Mouse (Mus musculus) hindbrain, embryonic 15.5 days (tissue): ENCODE results near the gene Irgq. TPM values are rescaled to one million over a fixed set of nuclear protein-coding genes. Genes with fewer than 3 reads are reported as not detected.

ENCODE experiments used
- ATAC-seq: fragments of 200-750 bp; cut with Nextera tagmentation; 2 replicates; pipeline ENCODE4 v1.8.0; 2017; ENCODE audit warnings: low read depth, moderate number of reproducible peaks, moderate TSS enrichment; ENCODE audit not compliant: low FRiP score
- H3K27ac ChIP-seq: fragments of 300-500 bp; sonication (generic); replicated peaks from 2 replicates; pipeline ENCODE4 v1.5.1; 2015; ENCODE audit warnings: mild to moderate bottlenecking, inconsistent platforms
- H3K27me3 ChIP-seq: fragments of 300-500 bp; sonication (generic); 2 replicates; pipeline ENCODE4 v1.6.1; 2015; ENCODE audit warnings: control low read depth, inconsistent platforms
- H3K36me3 ChIP-seq: fragments of 300-500 bp; sonication (generic); 2 replicates; pipeline ENCODE4 v1.6.1; 2015; ENCODE audit warnings: control low read depth, inconsistent platforms
- H3K4me1 ChIP-seq: fragments of 300-500 bp; sonication (generic); replicated peaks from 2 replicates; pipeline ENCODE4 v1.6.1; 2015; ENCODE audit warnings: control low read depth, inconsistent platforms
- H3K4me2 ChIP-seq: fragments of 300-500 bp; sonication (generic); 2 replicates; pipeline ENCODE4 v1.6.1; 2015; ENCODE audit warnings: moderate library complexity, mild to moderate bottlenecking, inconsistent platforms
- H3K4me3 ChIP-seq: fragments of 300-500 bp; sonication (generic); 2 replicates; pipeline ENCODE4 v1.5.1; 2015; ENCODE audit warnings: mild to moderate bottlenecking, inconsistent platforms
- H3K9ac ChIP-seq: fragments of 300-500 bp; sonication (generic); 2 replicates; pipeline ENCODE4 v1.6.1; 2015; ENCODE audit warnings: inconsistent platforms
- H3K9me3 ChIP-seq: fragments of 300-500 bp; sonication (generic); 2 replicates; pipeline ENCODE4 v1.6.1; 2016; ENCODE audit warnings: control low read depth, inconsistent platforms
- WGBS: fragments of 180-500 bp; shearing (Covaris S2); methylation state at CpG from one replicate; pipeline ENCODE4 v1.1.7; 2015; 5-methylcytosine and 5-hydroxymethylcytosine counted together
- polyA plus RNA-seq: library from polyadenylated mRNA; unstranded; fragments of >200 nt; fragmentation: Nextera tagmentation; extraction: Ambion mirVana; gene quantifications from 2 replicates; pipeline ENCODE4 v1.2.1, GENCODE M21; 2015

Irgq gene
- polyA plus RNA-seq, 1 experiment from 2014 or later: 28.7 TPM

DNA sequence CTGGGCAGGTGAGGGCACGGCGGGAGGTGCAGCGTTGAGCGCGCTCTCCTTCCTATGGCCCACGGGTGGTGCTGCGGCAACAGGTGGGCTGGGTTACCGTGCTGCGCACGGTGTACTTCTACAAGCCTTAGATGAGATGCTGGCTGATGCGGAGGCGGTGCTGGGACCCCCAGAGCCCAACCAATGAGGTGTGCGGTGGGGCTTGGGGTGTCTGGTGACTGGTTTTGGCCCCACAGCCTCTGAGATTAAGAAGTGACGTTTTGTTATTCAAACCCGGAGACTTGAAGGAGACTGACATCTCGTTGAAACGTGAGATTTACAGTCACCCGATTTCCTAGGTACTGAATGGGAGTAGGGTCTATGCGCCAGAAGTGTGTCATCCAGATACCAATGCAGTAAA lies 3.8 kb downstream of the Irgq start:
- Histone ChIP-seq H3K4me1 (peaks cover 43% of the 10 kb centered on the region), H3K27ac (no peak overlapping the region), H3K27me3 (no peaks in the 10 kb centered on the region), H3K9me3 (no peaks in the 10 kb centered on the region), H3K4me3 (no peak overlapping the region), H3K9ac (no peak overlapping the region), H3K36me3 (peaks cover 25% of the 10 kb centered on the region), H3K4me2 (peak overlapping the region; percentile 29; the same call in 1 of the 2 replicates)
- 34% methylated on average over 19 of the region's 19 CpGs for WGBS
- no peak for ATAC-seq

DNA sequence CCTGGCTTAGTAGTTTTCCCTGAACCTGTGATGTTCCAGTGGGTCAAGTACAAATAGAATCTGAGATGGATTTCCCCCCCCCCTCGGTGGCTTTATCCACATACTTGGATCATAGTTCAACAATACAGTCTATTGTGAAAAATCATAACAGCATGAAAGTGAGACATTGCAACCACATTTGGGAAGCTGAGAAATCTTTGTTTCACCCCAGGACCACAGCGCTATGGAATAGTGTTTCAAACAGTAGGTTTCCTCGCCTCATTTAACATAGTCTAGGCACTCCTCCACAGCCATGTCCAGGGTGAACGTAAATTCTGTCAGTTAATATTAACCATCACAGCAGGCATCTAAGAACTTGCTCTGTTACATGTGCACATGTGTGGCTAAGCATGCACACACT lies 6.6 kb downstream of the Irgq start:
- no peaks in the 10 kb centered on the region for H3K9me3 ChIP-seq
- H3K27ac ChIP-seq: no peak overlapping the region
- WGBS: 59% methylated on average over 4 of the region's 4 CpGs
- no peak overlapping the region for H3K9ac ChIP-seq
- peaks cover 25% of the 10 kb centered on the region for H3K36me3 ChIP-seq
- H3K27me3 ChIP-seq: no peaks in the 10 kb centered on the region
- peaks cover 28% of the 10 kb centered on the region for H3K4me1 ChIP-seq
- H3K4me3 ChIP-seq: no peak overlapping the region
- H3K4me2 ChIP-seq: no peak overlapping the region
- no peak for ATAC-seq

DNA sequence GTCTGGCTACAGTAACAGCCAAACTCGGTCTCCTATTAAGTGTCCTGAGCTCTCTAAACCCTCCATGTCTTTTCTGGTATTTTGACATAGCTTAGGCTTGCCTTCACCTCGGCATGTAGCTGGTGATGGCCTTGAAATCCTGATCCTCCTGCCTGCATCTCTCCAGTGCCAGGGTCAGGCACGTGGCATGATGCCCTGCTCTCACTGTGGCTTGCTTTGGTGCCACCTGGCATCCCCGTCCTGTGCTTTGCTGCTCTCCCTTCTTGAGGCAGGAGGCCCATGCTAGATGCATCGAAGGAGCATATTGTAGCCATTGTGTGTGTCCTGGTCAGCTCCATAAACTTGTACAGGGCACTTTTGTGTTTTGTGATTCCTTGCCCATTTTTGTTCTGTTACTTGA lies 7.1 kb downstream of the Irgq start:
- no peak overlapping the region for H3K9ac ChIP-seq
- ATAC-seq: no peak
- H3K27ac ChIP-seq: no peak overlapping the region
- no peak overlapping the region for H3K4me3 ChIP-seq
- H3K4me2 ChIP-seq: no peak overlapping the region
- peaks cover 23% of the 10 kb centered on the region for H3K4me1 ChIP-seq
- no peaks in the 10 kb centered on the region for H3K27me3 ChIP-seq
- no peaks in the 10 kb centered on the region for H3K9me3 ChIP-seq
- peaks cover 25% of the 10 kb centered on the region for H3K36me3 ChIP-seq
- WGBS: 79% methylated on average over 5 of the region's 5 CpGs

DNA sequence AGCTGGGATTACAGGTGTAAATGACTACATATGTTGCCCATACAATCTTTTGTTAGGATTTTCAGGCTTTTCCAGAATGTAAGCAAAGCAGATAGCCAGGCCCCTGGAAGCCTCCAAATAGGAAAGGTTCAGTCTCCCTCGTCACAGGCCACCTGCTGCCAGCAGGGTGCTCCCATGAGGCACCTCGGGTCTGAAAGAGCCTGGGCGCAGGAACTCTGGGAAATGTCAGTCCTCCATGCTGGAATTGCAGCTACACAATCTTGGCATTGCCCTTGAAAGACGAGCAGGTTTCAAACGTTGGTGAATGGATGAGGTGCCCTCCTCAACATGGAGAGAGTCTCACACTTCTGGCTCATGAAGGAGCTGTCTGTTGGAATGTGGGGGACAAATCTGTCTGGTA lies 7.7 kb downstream of the Irgq start:
- Histone ChIP-seq H3K4me1 (peaks cover 19% of the 10 kb centered on the region), H3K4me3 (no peak overlapping the region), H3K9ac (no peak overlapping the region), H3K4me2 (no peak overlapping the region), H3K27ac (no peak overlapping the region), H3K27me3 (no peaks in the 10 kb centered on the region), H3K36me3 (peaks cover 25% of the 10 kb centered on the region), H3K9me3 (no peaks in the 10 kb centered on the region)
- WGBS: 32% methylated on average over 5 of the region's 5 CpGs
- ATAC-seq: no peak

DNA sequence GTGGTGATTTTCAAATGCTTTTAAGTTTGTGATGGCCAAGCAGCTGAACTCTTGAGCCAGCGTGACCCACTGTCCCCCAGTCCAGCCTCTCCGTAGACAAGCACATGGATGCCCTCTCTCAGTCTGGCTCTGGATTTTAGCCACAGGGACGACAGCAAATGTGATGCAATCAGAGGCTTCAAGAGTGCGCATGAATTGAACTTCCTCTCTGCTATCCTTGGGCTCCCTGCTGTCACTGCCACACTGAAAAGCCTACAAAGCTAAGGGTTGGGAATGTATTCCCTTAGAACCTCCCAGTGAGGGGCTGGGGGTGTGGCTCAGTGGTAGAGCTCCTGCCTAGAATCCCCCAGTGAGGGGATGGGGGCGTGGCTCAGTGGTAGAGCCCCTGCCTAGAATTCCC lies 8.2 kb downstream of the Irgq start:
- Histone ChIP-seq H3K4me1 (peaks cover 14% of the 10 kb centered on the region), H3K27ac (no peak overlapping the region), H3K4me3 (no peak overlapping the region), H3K9ac (no peak overlapping the region), H3K27me3 (no peaks in the 10 kb centered on the region), H3K36me3 (peaks cover 20% of the 10 kb centered on the region), H3K4me2 (no peak overlapping the region), H3K9me3 (no peaks in the 10 kb centered on the region)
- no peak for ATAC-seq
- WGBS: 77% methylated on average over 5 of the region's 5 CpGs

DNA sequence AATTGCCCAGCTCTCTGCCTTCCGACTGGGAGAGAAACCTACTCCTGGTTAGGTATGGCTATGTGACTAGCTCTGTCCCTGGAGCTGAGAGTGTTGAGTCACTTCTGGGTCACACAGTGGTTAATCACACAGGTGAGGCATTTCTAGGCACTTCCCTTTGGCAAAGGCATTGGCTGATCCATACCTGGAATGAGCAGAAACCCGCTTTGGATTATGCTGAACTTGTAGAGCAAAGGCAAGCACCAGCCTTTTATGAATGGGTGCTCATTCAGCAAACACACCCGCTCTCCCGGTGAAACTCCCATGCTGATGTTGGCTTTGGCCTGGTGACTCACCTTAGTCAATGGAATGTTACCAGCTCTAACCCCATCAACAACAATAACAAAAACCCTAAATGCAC lies 9.2 kb downstream of the Irgq start:
- Histone ChIP-seq H3K4me2 (no peak overlapping the region), H3K27me3 (no peaks in the 10 kb centered on the region), H3K4me3 (no peak overlapping the region), H3K9me3 (no peaks in the 10 kb centered on the region), H3K4me1 (peaks cover 4% of the 10 kb centered on the region), H3K36me3 (peaks cover 12% of the 10 kb centered on the region; the same call in 1 of the 2 replicates), H3K9ac (no peak overlapping the region), H3K27ac (no peak overlapping the region)
- ATAC-seq: no peak
- 94% methylated on average over 4 of the region's 4 CpGs for WGBS

DNA sequence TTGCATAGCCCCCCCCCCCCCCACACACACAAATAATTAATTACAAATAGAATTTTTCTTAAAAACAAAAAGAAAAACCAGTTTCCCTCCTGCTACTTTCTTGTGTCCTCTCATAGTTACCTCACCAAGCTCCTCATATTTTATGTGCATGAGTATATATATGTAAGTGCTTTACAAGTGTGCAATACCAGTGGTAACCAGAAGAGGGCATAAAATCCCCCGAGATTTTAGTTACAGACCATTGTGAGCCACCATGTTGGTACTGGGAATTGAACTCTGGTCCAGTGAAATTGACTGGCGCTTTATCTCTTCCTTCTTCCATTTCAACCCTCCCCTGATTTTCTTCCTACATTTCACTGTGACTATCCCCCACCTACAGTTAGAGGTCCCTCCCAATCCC lies 14.0 kb downstream of the Irgq start:
- H3K27me3 ChIP-seq: no peaks in the 10 kb centered on the region
- no peak overlapping the region for H3K4me3 ChIP-seq
- no peak overlapping the region for H3K9ac ChIP-seq
- no peak overlapping the region for H3K27ac ChIP-seq
- ATAC-seq: no peak
- 0 out of 2 replicates have a peak, but pooled peaks cover 3% of the 10 kb centered on the region for H3K36me3 ChIP-seq
- no peaks in the 10 kb centered on the region for H3K9me3 ChIP-seq
- WGBS: 89% methylated on average over 2 of the region's 2 CpGs
- H3K4me2 ChIP-seq: no peak overlapping the region
- H3K4me1 ChIP-seq: peaks cover 17% of the 10 kb centered on the region

DNA sequence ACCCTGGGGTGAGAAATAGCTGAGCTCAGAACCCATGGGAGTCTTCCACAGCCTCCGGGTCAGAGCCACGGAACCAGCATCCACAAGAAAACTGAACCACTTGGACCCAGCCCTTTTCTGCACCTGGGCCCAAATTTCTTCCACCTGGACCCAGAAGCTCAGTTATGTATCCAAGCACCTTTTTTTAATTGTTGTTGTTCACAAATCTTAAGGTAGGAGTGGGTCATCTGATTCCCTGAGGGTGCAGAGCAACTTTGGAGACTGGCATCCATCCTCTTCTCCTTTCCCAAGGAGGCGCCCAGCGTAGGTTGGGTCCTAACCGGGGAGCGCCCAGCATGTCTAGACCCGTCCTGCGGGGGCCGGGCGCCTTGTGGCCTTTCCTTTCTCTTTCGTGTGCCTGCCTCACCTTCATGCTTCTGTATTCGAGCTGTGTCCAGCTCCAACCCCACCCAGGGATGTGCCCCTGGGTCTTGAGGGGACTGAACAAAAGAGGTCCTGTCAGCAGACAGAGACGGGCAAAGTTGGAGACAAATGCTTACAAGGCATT lies 15.7 kb downstream of the Irgq start, which contains the start of the genes Pinlyp and Xrcc1:
Gene Pinlyp (minus strand): TSS at position 51 of the 547 bp plus-strand sequence.
Gene Xrcc1 (plus strand): TSS at position 222 of the 547 bp plus-strand sequence.
- WGBS: 40% methylated on average over 13 of the region's 13 CpGs
- peak within 1 kb of the TSS; percentile 75 for H3K4me3 ChIP-seq

DNA sequence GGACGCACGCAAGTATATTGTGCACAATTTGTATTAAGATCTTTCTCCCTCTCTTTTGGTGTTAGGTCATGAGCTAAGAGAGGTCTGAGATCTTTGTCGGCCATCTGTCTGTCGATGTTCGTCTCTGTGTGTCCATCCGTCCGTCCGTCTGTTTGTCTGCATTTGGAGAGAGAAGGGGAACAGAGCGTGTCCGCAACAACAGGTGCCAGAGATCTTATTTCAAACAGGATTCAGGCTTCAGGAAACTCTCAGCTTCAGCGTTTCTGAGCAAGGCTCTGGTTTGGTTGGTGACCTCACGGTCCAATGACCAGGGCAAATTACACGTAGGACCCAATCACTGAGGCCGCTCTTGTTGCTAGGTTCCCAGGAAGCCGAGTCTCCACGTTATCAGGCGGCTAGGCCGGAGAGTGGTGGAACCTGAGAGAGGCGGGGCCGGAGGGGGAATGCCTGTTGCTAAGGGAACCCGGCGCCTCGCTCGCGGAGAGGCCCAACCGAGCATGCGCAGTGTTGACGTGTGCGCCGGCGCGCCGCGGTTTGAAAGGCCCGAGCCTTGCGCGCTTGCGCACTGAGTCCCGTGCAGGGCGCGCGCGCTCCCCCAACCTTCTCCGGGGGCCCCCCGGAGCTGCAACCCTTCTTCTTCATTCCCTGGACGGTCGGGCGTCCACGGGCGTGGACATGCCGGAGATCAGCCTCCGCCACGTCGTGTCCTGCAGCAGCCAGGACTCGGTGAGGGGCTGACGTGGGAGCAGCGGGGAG lies 16.3 kb downstream of the Irgq start:
- H3K27ac ChIP-seq: peak overlapping the region; percentile 72
- H3K4me1 ChIP-seq: peaks cover 17% of the 10 kb centered on the region
- under 1% methylated on average over 57 of the region's 57 CpGs for WGBS
- H3K4me2 ChIP-seq: peak overlapping the region; percentile 64
- 0 out of 2 replicates have a peak, but pooled peaks cover 3% of the 10 kb centered on the region for H3K36me3 ChIP-seq
- H3K9ac ChIP-seq: peak overlapping the region; percentile 88
- peak; percentile 97 for ATAC-seq
- no peaks in the 10 kb centered on the region for H3K27me3 ChIP-seq
- no peaks in the 10 kb centered on the region for H3K9me3 ChIP-seq
- H3K4me3 ChIP-seq: peak overlapping the region; percentile 75

More for the DNA sequence above, 15.7 kb downstream of the Irgq start, which contains the start of the genes Pinlyp and Xrcc1:
- H3K4me1 ChIP-seq: peaks cover 17% of the 10 kb centered on the region
- H3K9me3 ChIP-seq: no peaks in the 10 kb centered on the region
- ATAC-seq: peak; percentile 1; the same call in 1 of the 2 replicates
- H3K4me2 ChIP-seq: peak within 1 kb of the TSS; percentile 64
- H3K27me3 ChIP-seq: no peaks in the 10 kb centered on the region
- peak within 1 kb of the TSS; percentile 72 for H3K27ac ChIP-seq
- H3K36me3 ChIP-seq: 0 out of 2 replicates have a peak, but pooled peaks cover 3% of the 10 kb centered on the region
- H3K9ac ChIP-seq: peak within 1 kb of the TSS; percentile 88

DNA sequence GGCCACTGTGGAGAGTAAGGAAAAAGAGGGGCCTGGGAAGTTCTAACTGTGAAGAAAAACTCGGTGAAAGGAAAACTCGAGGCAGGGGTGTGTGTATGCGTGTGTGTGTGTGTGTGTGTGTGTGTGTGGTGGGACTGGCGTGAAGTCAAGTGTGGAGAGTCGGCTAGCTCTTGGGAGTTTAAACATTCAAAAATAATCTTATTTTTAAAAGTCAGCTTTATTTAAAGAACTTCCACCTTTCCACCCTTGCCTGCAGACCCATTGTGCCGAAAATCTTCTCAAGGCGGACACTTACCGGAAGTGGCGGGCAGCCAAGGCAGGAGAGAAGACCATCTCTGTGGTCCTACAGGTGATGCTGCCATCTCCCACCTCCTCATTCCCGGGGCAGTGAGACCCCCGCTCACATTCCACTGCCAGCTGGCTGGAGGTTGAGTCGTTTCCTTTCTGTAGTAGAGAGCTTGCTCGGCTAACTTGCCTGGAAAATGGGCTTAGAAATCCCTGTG lies 17.1 kb downstream of the Irgq start:
- H3K27me3 ChIP-seq: no peaks in the 10 kb centered on the region
- no peaks in the 10 kb centered on the region for H3K9me3 ChIP-seq
- H3K36me3 ChIP-seq: peaks cover 8% of the 10 kb centered on the region
- H3K4me2 ChIP-seq: peak overlapping the region; percentile 64
- H3K4me3 ChIP-seq: peak overlapping the region; percentile 75
- H3K9ac ChIP-seq: peak overlapping the region; percentile 88
- no peak overlapping the region for H3K27ac ChIP-seq
- no peak for ATAC-seq
- 27% methylated on average over 13 of the region's 13 CpGs for WGBS
- H3K4me1 ChIP-seq: peaks cover 17% of the 10 kb centered on the region

DNA sequence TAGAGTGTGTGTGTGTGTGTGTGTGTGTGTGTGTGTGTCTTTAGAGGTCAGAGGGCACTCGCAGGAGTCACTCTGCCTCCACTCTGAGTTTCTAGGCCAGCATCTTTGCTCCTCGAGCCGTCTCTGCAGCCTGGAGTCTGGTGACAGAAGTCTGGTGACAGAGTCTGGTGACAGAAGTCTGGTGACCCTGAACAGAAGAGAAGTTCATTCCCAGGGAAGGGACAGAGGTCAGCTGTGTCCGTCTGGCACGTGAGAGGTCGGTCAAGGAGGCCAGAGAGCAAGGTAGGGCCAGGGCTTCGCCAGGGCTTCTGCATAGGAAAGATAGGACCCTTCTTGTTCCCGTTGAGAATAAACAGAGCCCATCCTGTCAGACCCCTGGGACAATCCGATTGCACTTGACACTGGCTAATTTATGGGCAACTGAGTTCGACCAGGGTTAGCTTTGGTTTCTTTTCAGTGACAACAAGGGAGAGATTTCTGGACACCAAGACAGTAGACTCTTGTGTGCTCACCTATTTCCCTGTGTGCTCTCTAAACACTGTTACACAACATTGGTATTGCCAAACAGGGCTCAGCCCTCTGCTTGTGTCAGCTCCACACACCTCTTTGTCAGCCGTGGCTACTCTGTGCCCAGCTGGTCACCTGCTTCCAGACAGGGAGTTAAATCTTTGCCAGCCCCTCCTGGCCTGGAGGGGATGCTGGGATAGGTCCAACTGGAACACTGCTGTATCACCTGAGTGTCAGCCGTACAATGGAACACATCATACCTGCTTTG lies 21.7 kb downstream of the Irgq start:
- no peak overlapping the region for H3K4me3 ChIP-seq
- H3K9ac ChIP-seq: no peak overlapping the region
- H3K4me1 ChIP-seq: peaks cover 10% of the 10 kb centered on the region
- no peaks in the 10 kb centered on the region for H3K27me3 ChIP-seq
- H3K36me3 ChIP-seq: peaks cover 11% of the 10 kb centered on the region
- no peak for ATAC-seq
- H3K9me3 ChIP-seq: no peaks in the 10 kb centered on the region
- H3K27ac ChIP-seq: no peak overlapping the region
- no peak overlapping the region for H3K4me2 ChIP-seq
- 91% methylated on average over 12 of the region's 12 CpGs for WGBS

DNA sequence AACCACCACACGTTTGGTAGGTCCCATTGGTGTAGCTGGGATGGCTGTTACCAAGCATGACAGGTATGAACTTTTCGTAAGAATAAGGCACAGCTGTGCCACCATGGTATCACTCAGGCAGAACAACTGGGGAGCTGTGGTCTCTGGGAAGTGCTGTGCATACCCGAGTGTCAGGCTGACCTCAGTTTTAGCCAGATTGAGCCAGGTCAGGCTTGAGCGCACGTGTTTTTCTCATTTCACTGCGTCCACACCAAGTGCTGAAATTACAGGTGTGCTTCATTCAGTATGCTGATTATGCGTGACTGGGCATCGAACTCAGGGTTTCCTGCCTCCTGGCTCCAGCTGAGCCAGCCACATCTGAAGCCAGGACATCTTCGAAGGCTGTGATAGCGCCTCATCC lies 25.3 kb downstream of the Irgq start:
- ATAC-seq: no peak
- no peak overlapping the region for H3K27ac ChIP-seq
- no peak overlapping the region for H3K4me2 ChIP-seq
- H3K27me3 ChIP-seq: no peaks in the 10 kb centered on the region
- peaks cover 8% of the 10 kb centered on the region for H3K36me3 ChIP-seq
- no peaks in the 10 kb centered on the region for H3K9me3 ChIP-seq
- H3K4me3 ChIP-seq: no peak overlapping the region
- WGBS: 91% methylated on average over 10 of the region's 10 CpGs
- no peak overlapping the region for H3K9ac ChIP-seq
- H3K4me1 ChIP-seq: no peaks in the 10 kb centered on the region
